Mouse (Mus musculus) CD4-positive, CD25-positive, alpha-beta regulatory T cell, adult 2 months (primary cell): ENCODE measurements around the gene Gtpbp10.

Experiments used
- DNase-seq: peaks from one replicate; pipeline ENCODE4 v3.0.0-alpha.2; 2012; ENCODE audit warnings: low read depth, low spot score

The Gtpbp10 gene

DNA sequence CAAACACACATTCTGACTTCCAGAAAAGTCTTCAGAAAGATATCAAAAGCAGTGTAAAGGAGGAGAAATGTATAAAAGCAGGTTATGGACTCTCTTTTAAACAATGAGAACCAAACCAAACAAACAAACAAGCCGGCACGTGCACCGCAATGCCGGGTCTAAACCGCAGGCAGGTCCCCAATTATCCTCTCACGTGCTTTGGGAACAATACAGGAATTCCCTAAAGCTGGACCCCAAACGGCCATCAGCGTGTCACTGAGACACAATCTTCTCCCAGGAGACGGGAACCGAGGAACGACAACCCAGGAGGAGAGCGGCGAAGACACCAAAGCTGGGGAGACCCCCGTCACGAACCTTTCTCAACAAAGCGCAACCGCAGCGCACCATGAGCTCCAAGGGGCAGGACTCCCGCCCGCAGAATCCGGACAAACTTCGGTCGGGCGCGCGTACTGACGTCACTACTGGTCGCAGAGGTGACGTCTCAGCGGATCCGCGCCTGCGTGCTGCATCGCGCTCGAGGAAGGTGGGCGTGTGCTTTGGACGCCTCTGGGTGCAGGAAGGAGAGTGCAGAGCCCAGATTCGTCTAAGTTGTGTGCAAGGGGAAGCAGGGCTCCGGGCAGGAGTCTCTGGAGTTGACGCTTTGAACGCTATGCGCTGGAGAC is at the start of gene Gtpbp10:
Gtpbp10 (minus strand) TSS at position 460 of the 662 bp plus-strand sequence.
- peak; percentile 94 for DNase-seq

DNA sequence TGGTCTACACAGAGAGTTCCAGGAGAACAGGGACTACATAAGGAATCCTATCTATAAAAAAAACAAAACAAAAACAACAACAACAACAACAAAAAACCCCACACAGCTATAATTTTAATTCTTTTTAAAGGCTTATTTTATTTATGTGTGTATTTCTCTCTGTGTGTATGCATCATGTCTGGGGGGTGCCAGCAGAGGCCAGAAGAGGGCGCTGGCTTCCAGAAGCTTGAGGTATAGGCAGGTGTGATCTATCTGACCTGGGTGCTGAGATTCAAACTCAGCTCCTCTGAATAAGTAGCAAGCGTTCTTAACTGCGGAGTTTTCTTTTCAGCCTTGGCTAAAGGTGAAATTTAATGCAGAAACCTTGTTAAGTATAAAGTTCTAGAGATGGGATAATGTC is 28.3 kb upstream of the Gtpbp10 start:
- DNase-seq = no peak

DNA sequence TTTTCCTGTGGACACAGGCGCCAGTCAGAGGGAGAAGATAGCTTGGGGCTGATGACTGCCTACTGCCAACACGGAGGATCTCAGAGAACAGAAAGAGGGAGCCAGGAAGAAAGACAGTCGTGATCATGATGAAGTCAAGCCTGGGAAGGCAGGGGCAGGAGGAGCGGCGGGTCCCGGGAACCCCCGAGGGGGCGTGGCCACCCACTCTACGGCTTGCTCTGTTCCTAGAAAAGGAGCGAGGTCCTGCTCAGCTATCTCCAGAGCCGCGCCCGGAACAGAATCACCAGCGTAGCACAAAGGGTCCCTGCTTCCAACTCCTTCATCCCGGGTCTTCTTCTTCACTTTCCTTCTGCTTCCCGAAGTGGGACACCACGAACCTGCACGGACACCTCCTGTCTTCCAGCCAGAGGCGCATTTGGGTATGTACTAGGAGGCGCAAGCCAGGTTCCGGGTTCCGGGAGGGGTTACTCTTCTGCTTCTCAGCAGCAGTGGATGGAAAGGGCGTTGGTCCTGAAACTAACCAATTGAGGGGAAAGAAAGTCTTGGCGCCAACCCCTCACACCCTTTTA is 14.5 kb upstream of the Gtpbp10 start, which contains the start of gene Gm8773:
Gm8773 (plus strand) TSS at position 51 of the 569 bp plus-strand sequence.
- no peak for DNase-seq

DNA sequence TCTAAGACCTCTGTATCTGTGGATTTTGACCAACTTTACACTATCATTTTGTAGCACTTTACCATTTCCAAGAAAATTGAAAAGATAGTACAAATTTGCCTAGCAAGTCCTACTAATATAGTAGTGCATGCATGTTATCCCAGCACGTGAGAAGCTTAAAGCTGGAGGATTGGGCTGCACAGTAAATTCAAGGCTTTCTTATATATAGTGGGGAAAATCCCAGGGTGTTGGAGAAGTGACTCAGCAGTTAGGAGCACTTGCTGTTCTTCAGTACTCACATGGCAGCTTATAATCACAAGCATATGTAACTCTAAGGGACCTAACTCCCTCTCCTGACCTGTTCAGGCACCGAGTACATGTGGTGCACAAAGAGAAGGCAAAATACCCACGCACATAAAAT is 3.1 kb upstream of the Gtpbp10 start:
- no peak for DNase-seq

DNA sequence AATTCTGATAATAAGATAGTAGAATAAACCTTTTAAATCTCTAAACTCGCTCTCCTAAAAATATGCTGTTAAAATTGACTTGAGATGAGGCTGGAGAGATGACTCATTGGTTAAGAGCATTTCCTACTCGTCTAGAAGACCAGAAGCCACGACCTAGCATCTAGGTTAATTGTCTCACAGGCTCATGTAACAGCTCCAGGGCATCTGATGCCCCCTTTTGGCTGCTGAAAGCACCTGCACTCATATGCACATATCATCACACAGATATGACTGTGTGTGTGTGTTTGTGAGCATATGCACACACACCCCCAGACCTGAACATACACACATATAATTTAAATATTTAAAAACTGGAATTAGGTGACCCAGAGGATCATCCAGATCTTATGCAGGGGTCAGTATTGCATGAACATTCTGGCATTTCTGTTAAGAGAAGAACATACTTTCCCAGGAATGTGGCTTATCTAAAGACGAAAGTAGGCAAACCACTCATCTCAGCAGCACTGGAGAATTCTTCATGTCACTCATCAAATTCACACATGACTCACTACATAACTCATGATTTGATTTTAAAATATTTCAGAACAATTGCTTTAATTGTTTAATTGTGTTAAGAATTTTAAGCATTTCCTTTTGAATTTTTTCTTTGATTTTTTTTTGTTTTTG is 1.8 kb upstream of the Gtpbp10 start:
- peak; percentile 24 for DNase-seq

DNA sequence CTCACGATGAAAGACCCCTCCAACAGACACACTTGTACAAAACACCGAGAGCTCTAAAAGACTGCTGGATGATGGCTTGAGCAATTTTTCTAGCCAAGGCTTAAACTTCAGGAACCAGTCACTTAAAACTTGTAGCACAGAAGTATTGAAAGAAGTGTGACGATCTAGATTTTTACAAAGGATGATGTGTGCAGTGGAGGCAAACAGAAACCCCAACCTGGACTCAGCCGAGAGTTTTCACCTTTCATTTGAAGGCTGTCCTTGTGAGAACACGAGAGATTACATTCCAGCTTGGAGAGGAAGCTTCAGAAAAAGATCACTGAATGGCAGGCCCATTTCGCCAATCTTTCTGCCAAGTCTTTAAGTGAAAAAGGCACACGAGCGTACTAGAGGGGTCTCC is 460 bp upstream of the Gtpbp10 start:
- DNase-seq = no peak

DNA sequence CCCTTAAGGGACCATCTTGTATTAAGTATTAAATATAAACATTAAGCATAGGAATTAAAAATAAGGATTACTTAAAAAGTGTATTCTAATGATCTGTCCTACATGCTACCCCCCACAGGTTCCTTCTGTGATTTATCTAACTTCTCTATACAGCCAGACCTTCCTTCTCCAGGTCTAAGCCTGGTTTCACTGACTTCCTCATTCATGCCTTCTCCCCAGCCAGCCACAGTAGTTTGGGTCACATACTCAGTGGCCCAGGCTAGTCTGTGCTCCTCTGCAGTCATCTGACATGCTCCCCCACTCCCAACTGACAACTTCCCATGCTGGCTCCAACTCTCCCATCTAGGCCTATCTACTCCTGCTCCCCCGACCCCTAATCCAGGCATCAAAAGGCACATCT is 8.2 kb downstream of the Gtpbp10 start:
- DNase-seq = no peak

DNA sequence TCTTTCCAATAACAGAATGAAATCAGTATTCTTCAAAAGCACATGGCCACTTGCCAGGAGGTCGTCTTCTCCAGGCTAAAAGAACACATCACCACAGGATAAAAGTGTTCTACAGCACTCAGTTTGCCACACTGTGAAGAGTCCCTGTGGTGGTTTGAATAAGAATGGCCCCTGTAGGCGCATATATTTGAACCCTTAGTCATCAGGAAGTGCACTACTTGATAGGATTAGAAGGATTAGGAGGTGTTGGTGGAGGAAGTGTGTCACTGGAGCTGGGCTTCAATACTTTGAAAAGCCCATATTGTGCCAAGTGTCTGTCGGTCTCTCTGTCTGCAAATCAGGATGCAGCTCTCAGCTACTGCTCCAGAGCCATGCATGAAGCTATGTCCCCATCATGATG is 19.0 kb downstream of the Gtpbp10 start:
- no peak for DNase-seq

DNA sequence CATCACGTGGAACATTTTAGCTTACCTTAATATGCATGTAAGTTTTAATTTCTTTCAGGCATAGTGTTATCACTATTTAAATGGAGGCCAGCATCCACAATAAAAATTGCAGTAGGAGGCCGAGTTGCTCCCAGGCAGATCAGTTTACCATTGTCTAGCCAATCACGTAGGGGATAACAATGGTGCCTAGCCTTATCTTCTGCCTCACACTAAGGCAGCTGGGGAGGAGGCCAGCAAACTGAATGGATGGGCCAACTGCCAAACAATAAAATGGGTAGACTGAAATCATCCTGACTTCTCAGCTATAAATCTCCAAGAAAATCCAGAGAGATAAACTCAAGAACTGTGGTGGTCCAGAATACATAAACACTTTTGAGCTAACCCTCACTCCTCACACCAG is 19.6 kb downstream of the Gtpbp10 start:
- DNase-seq = no peak

DNA sequence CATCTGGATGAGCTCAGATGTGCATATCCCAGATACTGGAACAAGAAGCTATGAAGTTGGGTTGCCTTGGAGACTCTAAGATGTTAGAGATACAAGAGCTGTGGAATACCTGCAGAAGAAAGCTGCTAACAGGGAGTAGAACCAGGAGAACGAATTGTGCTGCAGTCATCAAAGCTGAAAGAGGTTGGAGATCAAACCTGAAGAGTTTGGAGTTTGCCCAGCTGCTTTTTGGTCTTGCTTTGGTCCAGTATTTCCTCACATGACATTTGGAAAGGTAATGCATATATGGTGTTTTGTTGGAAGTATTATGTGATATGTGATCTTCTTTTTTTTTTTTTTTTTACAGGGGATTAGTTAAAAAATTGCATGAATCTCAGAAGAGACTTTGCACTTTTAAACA is 23.2 kb downstream of the Gtpbp10 start:
- DNase-seq = no peak

DNA sequence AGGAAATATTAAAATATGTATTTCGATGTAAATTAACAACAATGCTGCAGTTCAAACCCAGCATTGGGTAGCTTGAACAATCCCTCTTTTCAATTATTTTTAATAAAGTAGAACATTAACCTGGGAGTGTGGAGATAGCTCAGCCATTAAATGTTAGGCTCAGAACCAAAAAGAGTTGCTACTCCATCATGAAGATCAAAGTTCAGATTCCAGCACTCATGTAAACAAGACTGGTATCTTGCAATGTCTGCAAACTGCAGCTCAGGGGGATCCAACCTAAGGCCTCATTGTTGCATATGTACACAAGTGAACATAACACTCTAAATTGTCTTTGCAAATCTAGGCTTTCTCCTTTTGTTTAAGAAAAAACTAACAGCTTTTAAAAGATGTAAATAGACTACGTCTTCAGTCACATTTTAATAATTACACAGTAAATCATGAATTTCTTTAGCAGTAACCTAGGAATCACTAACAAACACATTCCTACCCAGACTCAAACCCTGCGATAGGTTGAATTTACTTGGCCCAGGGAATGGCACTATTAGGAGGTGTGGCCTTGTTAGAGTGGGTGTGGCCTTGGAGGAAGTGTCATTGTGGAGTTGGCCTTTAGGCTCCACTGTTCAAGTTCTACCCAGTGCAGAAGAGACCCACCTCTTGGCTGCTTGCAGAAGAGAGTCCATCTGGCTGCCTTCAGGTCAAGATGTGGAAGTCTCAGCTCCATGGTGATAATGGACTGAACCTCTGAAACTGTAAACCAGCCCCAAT is 25.5 kb downstream of the Gtpbp10 start:
- no peak for DNase-seq

DNA sequence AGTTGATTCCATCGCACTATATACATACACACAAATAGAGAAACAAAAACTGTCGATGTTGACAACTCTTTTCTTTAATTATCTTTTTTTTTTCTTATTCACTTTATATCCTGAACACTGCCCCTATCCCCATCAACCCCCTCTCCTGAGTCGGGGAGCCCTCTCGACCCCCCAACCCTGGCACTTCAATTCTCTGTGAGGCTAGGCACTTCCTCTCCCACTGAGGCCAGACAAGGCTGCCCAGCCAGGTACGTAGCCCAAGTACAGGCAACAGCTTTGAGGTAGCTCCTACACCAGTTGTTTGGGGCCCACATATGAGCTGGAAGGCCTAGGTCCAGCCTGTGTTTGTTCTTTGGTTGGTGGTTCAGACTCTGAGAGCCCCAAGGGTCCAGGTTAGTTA is 43.9 kb downstream of the Gtpbp10 start:
- no peak for DNase-seq

DNA sequence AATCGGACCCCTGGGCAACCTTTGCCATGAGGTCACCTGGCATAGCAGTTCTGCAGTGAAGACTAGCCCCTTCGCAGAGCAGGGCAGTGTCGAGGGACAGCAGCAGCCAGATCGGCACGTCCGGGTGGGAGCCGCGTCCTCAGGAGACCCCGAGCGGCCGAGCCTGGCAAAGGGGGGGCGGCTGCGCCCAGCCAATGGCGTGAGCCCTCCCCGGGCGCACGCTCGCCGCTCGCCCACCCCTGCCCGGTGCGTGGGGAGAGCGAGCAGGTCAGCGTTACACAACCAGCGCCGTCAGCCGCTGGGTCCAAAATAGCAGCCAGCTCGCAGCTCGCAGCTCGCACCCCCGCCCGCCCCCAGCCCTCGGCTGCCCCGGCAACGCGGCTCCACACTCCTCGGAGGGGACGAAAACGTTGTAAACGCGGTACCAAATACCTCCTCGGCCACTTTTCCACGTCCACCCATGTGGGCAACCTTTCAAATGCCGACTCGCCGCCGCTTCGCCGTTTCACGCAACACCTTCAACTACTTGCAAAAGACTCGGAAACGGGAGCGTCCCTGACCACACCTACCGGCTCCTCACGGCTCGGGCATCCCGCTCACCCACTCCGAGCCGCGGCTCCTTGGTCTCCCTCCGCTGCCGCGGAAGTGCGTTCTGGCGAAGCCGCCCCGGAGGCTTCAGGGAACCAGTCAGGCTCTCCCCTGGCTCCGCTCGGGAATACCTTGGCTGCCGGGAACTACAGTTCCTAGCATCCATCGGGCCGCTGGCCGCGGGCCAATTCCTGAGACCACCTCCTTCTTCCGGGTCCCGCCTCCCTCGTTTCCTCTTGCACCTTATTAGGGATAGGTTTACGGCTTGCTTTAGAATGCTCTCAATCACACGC is 44.9 kb downstream of the Gtpbp10 start, which contains the start of gene Cldn12:
Cldn12 (minus strand) TSS at position 763 of the 881 bp plus-strand sequence.
- DNase-seq = peak; percentile 76

DNA sequence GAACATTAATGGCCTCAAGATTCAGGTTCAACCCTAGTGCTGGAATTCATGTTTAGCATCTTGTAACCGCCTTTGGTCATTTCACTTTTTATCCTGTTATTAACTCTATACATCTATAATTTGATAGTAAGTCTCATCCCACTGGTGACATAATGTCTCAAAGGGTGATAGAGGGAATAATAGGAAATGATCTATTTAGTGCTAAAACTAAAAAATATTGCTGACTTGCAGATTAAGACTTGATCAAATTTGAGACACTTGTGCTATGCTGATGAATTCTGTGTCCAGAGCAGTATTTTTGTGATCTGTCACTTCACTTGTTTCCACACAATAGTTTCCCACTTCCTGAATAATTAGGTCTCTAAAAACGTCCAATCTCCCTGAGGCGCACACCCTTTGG is 47.9 kb downstream of the Gtpbp10 start:
- DNase-seq = no peak

DNA sequence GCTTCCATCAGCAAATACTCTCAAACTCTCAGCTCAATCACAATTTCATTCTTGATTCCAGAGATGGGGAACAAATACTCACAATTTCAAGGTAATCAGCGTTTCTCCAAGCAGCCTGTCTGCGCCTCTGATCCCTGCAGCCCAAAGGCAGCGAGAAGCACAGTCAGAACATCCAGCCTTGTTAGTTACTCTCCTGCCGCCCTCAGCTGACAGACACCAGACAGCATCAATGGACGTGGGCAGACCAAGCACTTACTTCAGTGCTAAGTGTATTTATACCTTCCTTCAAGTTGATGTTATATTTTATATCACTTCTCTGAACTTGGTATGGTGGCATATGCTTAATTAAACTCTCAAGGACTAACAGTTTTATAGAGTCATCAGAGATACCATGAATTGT is 48.3 kb downstream of the Gtpbp10 start:
- DNase-seq = no peak

DNA sequence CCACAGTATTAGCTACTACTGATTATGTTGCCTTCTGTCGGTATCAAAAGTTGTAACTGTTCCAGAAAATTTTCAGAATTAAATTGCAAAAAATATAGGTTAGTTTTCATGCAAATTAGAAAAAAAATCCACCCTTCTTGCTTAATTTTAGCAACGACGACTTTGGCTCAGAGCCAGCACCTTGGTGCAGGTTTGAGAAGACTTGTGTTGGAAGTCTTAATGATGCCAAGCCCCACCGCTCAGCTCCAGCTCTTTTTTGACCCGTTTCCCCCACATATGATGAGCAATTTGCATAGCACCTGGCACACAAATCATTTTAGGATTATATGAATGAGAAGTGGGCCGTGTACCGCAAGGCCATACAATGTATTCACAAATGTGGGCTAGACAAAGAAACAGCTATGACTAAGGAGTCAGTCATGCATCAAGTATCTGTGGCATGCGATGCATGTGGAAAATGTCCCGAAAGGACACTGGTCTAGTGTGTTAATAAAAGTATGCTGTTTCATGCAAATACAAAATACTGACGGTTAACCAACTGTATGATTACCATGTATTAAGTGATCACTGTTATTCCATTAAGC is 48.9 kb downstream of the Gtpbp10 start:
- no peak for DNase-seq

DNA sequence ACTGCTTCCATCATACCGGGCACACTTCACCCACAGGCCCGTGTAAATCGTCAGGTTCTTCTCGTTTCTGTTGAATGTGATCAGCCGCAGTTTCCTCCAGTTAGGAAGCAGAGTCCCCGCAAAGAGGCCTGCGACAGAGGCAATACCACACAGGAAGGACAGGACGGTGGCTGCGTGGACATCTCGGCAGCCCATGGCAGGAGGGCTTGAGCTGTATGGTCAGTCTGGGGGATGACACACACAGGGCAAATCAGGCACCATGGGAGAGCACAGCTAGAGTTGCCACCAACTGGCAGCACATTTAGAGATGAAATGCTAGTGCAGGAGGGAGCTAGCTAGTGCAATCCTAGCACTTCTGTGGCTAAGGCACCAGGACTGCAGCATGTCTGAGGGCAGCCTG is 51.1 kb downstream of the Gtpbp10 start:
- DNase-seq = no peak

DNA sequence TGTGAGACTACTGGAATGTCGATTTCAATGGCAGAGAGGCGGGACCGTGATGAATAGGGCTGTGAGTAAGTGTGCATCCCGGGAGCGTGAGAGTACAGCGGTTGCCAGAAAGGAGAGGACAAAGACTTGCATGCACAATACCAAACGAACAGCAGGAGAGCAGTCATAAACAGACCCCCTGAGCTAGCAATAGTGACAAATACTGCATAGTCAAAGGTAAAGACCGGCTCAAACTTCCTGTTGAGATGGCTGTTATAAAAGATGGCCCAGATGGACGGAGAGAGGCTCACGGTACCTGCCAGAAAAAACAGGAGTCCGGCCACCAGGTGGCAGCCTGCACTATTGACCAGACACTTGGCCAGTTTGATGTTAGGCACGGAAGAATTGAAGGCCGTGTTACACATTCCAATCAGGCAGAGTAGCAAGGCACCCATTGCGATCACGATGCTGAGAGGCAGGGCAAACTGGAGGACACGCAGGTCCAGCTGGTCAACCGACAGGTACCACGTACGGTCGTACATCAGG is 51.6 kb downstream of the Gtpbp10 start:
- peak; percentile 31 for DNase-seq

DNA sequence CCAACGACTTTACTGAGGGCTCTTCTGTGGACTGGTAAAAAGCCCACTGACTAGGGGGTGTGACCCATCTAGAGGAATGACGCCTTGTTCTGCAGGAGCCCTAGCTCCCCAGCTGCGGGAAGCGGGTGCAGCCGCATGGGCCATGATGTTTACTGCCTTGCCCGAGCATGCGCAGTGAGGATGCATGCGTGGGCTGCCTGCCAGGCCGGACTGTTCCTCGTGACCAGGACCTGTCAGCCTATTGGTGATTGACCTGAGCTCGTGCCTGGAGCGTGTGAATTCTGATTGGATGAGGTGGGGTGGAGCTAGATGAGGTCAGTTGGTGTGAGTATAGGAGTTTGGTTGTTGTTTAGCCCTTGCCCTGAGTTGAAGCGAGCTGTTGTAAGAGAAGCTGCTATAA is 54.9 kb downstream of the Gtpbp10 start:
- no peak for DNase-seq

DNA sequence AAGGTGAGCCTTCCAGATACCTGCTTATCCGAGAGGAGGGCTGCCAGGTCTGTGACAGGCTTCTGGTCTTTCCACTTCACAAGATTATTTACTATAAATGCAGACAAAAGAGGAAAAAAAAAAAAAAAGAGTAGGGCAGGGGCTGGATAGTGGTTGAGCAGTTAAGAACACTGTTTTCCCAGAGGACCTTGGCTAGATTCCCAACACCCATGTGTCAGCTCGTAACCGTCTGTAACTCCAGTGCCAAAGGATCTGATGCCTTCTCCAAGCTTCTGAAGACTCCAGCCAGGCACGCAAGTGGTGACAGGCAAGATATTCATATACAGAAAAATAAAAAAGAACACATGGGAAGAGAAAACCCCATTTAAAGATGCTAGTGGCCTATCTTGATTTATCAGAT is 56.0 kb downstream of the Gtpbp10 start:
- no peak for DNase-seq

DNA sequence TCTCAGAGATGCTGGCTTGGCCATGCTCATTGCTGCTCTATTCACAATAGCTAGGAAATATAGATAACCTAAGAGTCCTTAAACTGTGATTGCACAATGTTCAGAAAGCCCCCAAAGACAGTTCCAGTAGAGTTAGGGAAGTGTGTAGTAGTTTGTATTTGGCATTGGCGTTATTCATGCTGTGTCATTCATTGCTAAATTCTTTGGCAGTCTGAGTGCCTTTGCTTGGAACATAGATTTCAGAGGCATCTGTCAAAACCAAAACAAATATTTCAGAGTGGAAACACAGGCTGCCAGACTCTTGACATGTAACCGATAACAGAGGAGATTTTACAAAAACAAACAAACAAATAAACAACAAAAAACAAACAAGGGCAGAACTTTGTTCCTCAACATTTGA is 57.8 kb downstream of the Gtpbp10 start:
- DNase-seq = no peak
